Mouse (Mus musculus) testis, adult 2 months (tissue): ENCODE measurements around the gene Cdsn.

ENCODE experiments used
- CTCF ChIP-seq: fragments of 200-500 bp; IDR thresholded peaks from 2 replicates; pipeline ENCODE4 v1.5.1; 2012; ENCODE audit warnings: low read depth, mild to moderate bottlenecking, inconsistent platforms, low read length, moderate library complexity; ENCODE audit not compliant: control insufficient read depth, insufficient read depth, insufficient replicate concordance
- POLR2A ChIP-seq: fragments of 200-500 bp; IDR thresholded peaks from 2 replicates; pipeline ENCODE4 v1.6.1; 2012; ENCODE audit warnings: low read depth, mild to moderate bottlenecking, inconsistent platforms, low read length, moderate library complexity; ENCODE audit not compliant: control insufficient read depth

DNA sequence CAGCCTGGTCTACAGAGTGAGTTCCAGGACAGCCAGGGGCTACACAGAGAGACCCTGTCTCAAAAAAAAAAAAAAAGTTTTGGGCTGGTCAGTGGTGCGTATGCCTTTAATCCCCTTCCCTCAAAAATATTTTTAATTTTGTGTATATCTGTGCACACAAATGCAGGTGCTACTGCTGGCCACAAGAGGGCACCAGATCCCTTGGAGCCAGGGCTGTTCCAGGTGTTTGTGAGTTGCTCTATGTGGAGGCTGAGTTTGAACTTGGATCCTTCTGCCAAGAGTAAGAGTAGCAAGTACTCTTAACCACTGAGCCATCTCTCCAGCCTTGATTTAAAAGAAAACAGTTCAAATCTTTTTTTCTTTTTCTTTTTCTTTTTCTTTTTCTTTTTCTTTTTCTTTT, 31.0 kb downstream of the Cdsn start:
- TF ChIP-seq CTCF (peak; percentile 80; the same call in 1 of the 2 replicates), POLR2A (no peak)
